Mouse (Mus musculus) ES-E14 (cell line): Measurements from ENCODE around the gene Rsph10b. TPM values are rescaled to one million over a fixed set of nuclear protein-coding genes. Genes with fewer than 3 reads are reported as not detected.
A peak's percentile ranks its signal among the peaks of the same experiment; 100 is the strongest.

Source experiments
- DNase-seq: peaks from one replicate; pipeline ENCODE4 v3.0.0-alpha.2; 2013; ENCODE audit warnings: low read depth, low spot score
- H3K27ac ChIP-seq: 2 replicates; pipeline ENCODE4 v1.5.1; 2012; ENCODE audit warnings: low read depth, mild to moderate bottlenecking, low read length, moderate library complexity, mixed read lengths; ENCODE audit not compliant: poor library complexity, insufficient read depth, severe bottlenecking
- H3K36me3 ChIP-seq: 2 replicates; pipeline ENCODE4 v1.6.1; 2012; ENCODE audit warnings: mild to moderate bottlenecking, low read length, moderate library complexity, mixed read lengths; ENCODE audit not compliant: control insufficient read depth, poor library complexity, insufficient read depth, severe bottlenecking
- H3K4me1 ChIP-seq, 2 experiments: fragments of 150-350 bp in 1 of 2; sonication (generic) in 1 of 2; 2 replicates each; pipeline ENCODE4 v1.6.1; 2012; ENCODE audit warnings: low read length in 2 of 2, mild to moderate bottlenecking in 1 of 2, mixed read lengths in 1 of 2; ENCODE audit not compliant: control insufficient read depth in 2 of 2, insufficient read depth in 2 of 2, poor library complexity in 1 of 2
- H3K4me3 ChIP-seq, 2 experiments: fragments of 150-350 bp in 1 of 2; sonication (generic) in 1 of 2; 2 replicates each; pipeline ENCODE4 v1.5.1; 2012; ENCODE audit warnings: low read length in 2 of 2, low read depth in 1 of 2, mild to moderate bottlenecking in 1 of 2, mixed read lengths in 1 of 2; ENCODE audit not compliant: insufficient read depth in 1 of 2, poor library complexity in 1 of 2, severe bottlenecking in 1 of 2
- H3K9ac ChIP-seq: 2 replicates; pipeline ENCODE4 v1.6.1; 2012; ENCODE audit warnings: low read depth, mild to moderate bottlenecking, low read length, mixed read lengths; ENCODE audit not compliant: poor library complexity, insufficient read depth, severe bottlenecking
- H3K9me3 ChIP-seq: fragments of 150-350 bp; sonication (generic); 2 replicates; pipeline ENCODE4 v1.6.1; 2012; ENCODE audit warnings: low read depth, mild to moderate bottlenecking, low read length; ENCODE audit not compliant: control insufficient read depth, insufficient read depth
- CHD2 ChIP-seq: IDR thresholded peaks from 2 replicates; pipeline ENCODE4 v1.6.1; 2014; ENCODE audit warnings: mild to moderate bottlenecking, low read depth, low read length, inconsistent platforms
- HCFC1 ChIP-seq: IDR thresholded peaks from 2 replicates; pipeline ENCODE4 v1.6.1; 2012; ENCODE audit warnings: low read length, inconsistent platforms, borderline replicate concordance; ENCODE audit not compliant: insufficient read depth
- MAFK ChIP-seq: IDR thresholded peaks from 2 replicates; pipeline ENCODE4 v1.6.1; 2014; ENCODE audit warnings: mild to moderate bottlenecking, low read depth, low read length, inconsistent platforms; ENCODE audit not compliant: insufficient read depth
- ZC3H11A ChIP-seq: IDR thresholded peaks from 2 replicates; pipeline ENCODE4 v1.6.1; 2012; ENCODE audit warnings: low read depth, mild to moderate bottlenecking, inconsistent platforms, low read length, borderline replicate concordance
- ZNF384 ChIP-seq: IDR thresholded peaks from 2 replicates; pipeline ENCODE4 v1.6.1; 2012; ENCODE audit warnings: low read depth, low read length, inconsistent platforms
- in situ Hi-C, 2 experiments: fragments of 600-800 bp; cut with MboI; formaldehyde crosslinking; loops; one replicate each; pipeline ENCODE4 v1.15.1; 2025; ENCODE audit warnings: low sequenced_read_pairs in 2 of 2, inconsistent platforms in 1 of 2; ENCODE audit not compliant: unreplicated experiment in 2 of 2
- total RNA-seq: library from RNA; depleted of rRNA; stranded (reverse); fragments of 300-350 nt; gene quantifications from 2 replicates; pipeline ENCODE4 v1.2.3, GENCODE M21; 2012; rRNA removed

The Rsph10b gene
- total RNA-seq, result 0.13 and 0.58 TPM in 2 replicates

DNA sequence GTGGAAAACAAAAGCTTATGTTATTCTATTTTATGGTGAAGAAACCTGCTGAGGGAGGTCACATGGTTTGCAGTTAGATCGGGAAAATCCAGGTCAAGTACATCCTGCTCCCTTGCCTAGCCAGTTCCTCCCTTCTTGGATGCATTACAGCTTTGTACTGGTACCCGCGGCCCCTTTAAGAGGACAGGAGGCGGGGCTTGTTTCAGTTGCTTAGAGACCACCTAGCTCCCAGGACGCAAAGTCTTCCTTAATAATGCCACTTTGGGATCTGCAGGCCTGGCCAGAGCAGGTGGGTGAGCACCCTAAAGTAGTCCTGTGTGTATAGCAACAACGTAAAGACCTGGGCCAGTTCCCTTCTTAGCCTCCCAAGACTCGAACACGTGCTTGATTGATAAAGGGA lies at the start of gene Rsph10b:
Gene Rsph10b, plus strand, starts transcription at position 205 of the 400 bp plus-strand sequence.
- Histone ChIP-seq H3K4me3 (peak within 1 kb of the TSS; percentile 6 to 8; a peak in 3 of 4 replicates), H3K9ac (no peak within 1 kb of the TSS), H3K4me1 (peaks cover 0 to 3% of the 10 kb centered on the region in 2 experiments; a peak in 1 of 4 replicates), H3K27ac (no peak within 1 kb of the TSS), H3K36me3 (peaks cover 17% of the 10 kb centered on the region), H3K9me3 (no peaks in the 10 kb centered on the region)
- TF ChIP-seq CHD2 (no peak), ZNF384 (no peak), HCFC1 (no peak)
- in situ Hi-C loops, result no loop called here
- DNase-seq, result no peak

DNA sequence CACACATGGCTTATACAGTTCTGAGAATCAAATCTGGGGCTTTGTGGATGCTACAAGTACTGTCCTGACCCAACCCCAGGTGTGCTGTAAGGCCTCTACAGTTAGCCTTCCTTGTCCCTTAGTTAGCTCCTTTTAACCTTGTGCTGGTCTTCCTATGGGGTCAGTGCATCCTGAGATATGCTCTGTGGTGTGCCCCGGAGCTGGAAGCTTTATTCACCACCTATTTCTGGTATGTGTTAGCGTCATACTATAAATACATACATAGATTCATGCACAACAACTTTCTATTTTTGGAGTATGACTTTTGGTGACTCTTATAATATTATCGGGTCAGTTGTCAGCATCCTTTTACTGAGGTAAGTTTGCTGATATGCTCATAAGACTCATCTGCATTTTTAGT lies 47.6 kb upstream of the Rsph10b start:
- H3K4me1 ChIP-seq, result no peaks in the 10 kb centered on the region
- DNase-seq, result no peak
- no peak overlapping the region for H3K4me3 ChIP-seq
- no peak overlapping the region for H3K9ac ChIP-seq
- H3K27ac ChIP-seq, result no peak overlapping the region
- H3K9me3 ChIP-seq, result no peaks in the 10 kb centered on the region
- in situ Hi-C loops, result no loop called here
- TF ChIP-seq ZNF384, result no peak
- no peak for TF ChIP-seq ZC3H11A
- no peak for TF ChIP-seq HCFC1
- TF ChIP-seq CHD2, result no peak
- no peak for TF ChIP-seq MAFK
- peaks cover 41% of the 10 kb centered on the region for H3K36me3 ChIP-seq

DNA sequence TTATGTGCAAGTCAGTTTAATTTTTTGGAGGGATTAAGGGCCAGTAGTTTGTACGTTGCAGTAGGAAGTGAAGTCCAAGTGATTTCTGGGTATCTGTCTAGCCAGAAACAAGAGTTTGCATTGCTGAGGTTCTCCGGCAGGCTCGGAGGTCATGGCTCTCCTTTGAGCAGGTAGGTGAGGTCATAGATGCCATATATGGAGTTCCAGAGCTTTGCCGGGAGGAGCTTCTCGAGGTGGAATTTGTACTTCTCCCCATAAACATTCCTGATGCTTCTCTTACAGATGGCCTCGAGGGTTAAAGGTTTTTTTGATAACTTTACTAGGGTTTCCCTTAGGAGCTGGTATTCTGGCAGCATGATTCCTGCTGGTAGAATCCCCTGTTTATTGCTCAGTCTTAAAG lies 42.1 kb upstream of the Rsph10b start:
- Histone ChIP-seq H3K4me3 (no peak overlapping the region), H3K9ac (no peak overlapping the region), H3K9me3 (no peaks in the 10 kb centered on the region), H3K4me1 (peaks cover 0 to 6% of the 10 kb centered on the region in 2 experiments; a peak in 2 of 4 replicates), H3K36me3 (peaks cover 24% of the 10 kb centered on the region; the same call in 1 of the 2 replicates), H3K27ac (no peak overlapping the region)
- no peak for DNase-seq
- in situ Hi-C loops, result no loop called here
- TF ChIP-seq ZC3H11A (no peak), MAFK (no peak), ZNF384 (no peak), HCFC1 (no peak), CHD2 (no peak)

DNA sequence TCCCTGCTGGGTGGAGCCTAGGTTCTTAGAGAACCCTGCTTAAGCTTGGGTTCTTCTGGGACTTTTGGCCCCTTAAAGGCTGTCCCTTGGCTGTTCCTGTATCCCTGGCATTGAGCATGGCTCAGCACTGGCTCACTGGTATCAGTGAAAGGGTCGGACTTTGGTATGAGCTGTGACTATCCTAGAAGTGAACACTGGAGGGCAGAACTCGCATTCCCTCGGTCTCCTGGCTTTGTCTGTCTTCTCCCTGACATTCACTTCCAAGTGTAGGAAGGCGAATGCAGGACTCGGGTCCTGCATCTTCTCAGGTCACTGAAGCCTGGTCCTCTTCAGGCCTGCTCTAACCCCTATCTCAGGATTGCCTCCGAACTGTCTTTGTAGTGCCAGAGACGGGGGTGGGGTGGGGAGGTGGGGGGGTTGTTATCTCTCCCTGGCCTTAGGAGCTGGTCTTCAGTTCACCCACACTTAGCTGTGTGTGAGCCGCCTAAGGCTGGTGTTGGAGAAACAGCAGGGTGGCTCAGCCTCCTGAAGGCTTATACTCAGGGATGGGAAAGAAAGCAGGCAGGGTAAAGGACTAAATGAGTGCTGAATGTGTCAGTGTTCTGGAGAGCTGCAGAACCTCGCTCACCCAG lies 40.5 kb upstream of the Rsph10b start:
- H3K27ac ChIP-seq, result no peak overlapping the region
- H3K36me3 ChIP-seq, result peaks cover 18% of the 10 kb centered on the region; the same call in 1 of the 2 replicates
- H3K9me3 ChIP-seq, result no peaks in the 10 kb centered on the region
- in situ Hi-C loops, result no loop called here
- no peak overlapping the region for H3K4me3 ChIP-seq
- peaks cover 0 to 6% of the 10 kb centered on the region in 2 experiments; a peak in 2 of 4 replicates for H3K4me1 ChIP-seq
- no peak overlapping the region; the same call in 1 of the 2 replicates for H3K9ac ChIP-seq
- no peak for DNase-seq
- TF ChIP-seq HCFC1, result no peak
- TF ChIP-seq ZNF384, result no peak
- no peak for TF ChIP-seq CHD2
- TF ChIP-seq MAFK, result no peak
- no peak for TF ChIP-seq ZC3H11A
